Mouse (Mus musculus): ENCODE results near the gene Acaca.

Gene Acaca

DNA sequence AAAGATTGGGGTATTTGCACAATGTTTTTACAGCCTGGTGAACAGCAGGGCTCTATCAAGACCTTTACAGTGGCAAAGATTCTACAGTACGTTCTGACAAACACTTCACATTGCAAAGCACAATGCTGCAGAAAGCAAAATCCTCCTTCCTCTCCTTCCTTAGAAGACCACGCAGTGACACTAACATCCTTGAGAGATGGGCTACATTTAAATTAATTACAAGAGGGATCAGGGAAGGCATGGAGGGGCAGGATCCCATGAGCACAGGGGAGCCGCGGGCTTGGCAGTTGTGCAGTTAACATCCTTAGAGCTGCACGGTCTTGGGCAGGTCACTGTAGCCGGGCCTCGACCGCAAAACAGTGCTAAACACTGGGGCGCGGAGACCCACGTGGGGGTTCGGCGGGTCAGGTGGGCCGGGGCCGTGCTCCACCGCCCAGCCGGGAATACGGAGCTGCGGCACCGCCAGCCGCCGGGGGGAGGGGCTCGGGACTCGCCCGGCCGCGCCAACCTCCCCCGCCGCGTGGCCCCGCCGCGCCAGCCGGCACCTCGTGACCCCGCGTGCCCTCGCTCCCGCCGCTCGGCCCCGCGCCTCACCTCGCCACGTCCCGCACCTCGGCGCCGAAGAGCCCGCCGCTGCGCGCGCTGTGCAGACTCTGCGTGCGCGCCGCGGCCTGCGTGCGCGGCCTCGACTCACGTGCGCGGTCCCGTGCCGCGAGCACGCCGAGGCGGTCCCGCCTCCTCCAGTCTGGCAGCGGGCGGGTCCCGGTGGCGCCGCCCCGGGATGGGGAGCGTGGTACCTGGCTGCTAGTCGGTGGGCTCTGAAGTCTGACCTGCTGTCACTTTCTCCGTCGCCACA is at the start of gene Acaca, which contains the start of gene Tada2a:
Gene Acaca, plus strand, starts transcription at position 730 of the 856 bp plus-strand sequence.
Gene Tada2a, minus strand, starts transcription at position 658 of the 856 bp plus-strand sequence.
- peak; percentile 78 to 82 for DNase-seq

DNA sequence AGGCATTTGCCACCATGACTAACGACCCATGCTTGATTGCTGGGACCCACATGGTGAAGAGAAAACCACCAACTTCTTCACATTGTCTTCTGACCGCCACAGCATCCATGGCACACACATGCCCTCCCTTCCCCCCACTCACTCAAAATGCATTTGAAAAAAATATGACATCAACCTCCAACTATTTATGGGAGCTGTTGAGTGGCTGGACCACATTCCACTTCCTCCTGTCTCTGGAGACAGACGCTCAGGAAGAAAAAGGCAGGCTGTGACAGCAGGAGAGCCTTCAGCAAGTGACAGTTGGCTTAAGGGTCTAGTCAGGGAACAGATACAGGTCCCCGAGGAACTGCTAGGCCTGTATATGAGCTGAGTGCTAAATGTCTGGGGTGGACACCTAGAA is 49.6 kb upstream of the Acaca start:
- DNase-seq: no peak

DNA sequence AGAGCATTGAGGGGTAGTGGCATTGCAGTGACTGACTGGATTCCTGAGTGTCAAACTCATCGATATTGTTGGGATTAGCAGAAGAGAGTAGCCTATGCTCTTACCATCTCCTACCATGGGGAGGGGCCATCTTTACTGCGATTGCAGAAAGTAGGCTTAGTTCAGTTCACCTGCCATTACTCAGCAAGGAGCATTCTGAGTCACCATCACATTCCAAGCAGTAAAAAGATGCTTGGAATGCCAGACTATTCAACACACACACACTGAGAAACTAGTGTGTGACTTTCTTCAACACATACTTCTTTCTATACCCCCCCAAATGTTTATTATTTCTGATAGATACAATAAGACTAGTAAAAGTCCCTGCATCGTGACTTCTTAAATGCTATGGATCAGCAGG is 49.1 kb upstream of the Acaca start:
- DNase-seq: no peak

DNA sequence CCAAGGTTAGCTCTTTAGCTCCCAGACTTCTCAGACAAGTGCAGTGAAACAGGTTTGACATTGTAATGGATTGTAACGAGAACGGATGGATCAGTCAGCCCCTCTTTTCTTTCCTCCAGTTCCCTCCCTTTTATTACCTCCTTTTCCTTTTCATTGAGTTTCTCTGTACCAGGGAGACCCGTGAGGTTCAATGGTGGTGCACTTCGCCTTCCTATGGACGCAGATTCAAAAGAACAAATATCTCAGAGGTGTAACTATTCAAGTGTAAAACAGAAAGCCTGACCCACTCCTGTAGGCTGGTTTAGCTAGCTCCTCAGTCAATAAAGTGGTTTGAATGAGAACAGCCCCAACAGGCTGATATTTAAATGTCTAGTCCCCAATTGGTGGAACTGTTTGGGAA is 47.6 kb upstream of the Acaca start:
- no peak for DNase-seq

DNA sequence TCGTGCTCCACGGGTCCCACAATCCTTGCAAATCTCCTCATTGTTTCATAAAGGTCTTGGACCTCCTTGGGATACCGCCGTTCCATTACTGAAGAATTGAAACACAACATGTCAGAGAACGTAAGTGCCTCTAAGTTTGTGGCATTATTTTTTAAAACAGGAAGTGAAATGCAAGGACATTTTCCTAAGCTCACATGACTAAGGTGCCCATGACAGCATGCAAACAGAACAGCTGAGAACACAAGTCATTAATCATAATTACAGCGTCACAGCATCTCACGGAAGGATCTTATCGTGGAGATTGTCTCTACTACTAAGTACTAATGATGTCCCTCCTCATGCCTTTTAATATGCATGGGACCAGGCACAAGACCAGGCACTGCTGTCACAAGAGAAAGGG is 38.9 kb upstream of the Acaca start:
- DNase-seq: no peak

DNA sequence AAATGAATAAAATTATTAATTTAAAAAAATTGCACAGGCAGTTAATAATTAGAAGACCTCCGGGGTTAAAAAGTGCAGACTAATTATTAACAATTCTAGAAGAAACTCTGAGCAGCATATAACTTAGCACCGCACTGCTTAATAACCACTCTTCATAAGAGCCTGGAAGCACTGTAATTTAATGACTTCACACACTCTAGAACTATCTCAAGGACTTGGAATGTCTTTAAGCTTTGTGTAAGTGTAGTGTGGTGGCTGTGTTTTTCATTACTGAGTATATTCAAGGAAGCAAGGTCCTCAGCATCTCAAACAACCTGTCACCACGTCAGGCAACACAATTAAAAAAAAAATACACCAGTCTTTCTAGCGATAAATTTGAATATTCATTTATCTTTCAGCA is 34.4 kb upstream of the Acaca start:
- DNase-seq: no peak

DNA sequence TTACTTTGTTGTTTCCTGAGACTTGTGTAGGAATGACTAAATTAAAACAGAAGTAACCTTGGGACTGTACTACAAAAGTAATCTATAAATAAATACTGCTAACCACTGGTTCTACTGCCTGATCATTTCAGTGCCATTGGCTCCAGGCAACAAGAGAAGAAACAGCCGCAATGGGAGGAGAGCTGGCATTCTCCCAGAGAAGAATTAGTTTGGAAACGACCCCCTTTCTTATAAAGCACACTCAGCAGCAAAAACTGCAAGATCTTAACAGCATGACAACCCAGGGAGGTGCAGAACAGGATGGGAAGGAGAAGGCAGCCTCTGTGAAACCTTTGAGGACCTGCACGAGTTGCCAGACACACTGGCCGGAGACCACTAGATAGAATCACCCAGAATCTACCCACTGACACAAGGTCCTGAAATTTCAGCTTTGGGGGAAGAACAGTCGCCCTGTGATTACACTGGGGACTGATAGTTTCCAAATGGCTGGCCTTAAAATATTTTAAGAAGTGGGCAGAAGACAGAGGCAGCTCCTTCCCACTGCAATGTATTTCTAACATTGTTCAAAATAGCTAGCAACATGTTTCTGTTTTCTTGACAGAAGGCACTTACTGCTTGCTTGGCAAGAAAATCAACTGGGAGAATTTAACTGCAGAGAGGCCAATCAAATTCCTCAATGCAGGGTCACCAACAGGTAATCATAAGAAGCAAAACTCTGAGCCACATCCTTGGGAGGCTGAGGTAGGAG is 32.0 kb upstream of the Acaca start:
- no peak for DNase-seq

DNA sequence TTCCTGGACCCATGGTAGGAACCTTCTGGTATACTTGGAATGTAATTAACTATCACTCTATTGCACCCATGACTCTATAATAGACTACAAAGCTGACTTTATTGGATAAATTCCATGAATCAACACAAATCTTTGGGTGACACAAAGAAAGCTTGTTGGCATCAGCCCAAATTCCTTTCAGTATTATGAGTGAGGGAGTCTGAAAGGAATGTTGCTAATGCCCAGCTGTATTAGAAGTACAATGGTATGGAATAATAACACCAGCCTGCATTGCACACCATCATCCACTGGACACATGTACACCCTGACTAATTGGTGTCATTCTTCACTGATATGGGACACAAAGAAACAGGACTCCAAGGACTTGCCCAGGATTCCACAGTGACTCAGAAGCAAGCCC is 28.3 kb upstream of the Acaca start:
- DNase-seq: no peak

DNA sequence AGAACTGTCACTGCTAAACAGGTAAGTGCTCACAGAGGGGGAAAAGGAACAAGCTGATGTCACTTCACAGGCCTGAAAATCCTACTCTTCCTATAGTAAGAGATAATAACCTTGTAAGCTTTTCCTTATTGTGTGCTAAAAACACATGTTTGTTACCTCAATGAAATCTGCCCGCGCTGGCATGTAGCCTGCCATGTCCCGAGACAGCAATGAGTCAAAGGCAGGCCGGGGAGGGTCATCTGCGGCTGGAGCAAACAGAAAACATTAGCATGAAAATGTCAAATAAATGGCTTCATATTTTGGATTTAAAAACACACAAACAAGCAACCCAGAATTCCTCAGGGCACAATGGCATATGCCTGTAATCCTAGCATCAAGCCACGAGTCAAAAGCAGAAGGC is 25.4 kb upstream of the Acaca start:
- DNase-seq: no peak

DNA sequence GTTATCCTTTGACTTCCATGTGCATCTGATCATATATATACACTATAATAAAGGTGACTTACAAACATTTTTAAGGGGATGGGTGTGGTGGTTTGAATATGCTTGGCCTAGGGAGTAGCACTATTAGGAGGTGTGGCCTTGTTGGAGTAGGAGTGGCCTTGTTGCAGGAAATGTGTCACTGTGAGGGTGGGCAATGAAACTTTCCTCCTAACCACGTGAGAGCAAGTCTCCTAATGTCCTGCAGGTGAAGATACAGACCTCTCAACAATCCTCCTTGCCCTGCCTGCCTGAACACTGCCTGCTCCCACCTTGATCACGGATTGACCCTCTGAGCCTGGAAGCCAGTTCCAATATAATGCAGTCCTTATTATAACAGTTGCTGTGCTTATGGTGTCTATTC is 22.3 kb upstream of the Acaca start:
- no peak for DNase-seq

DNA sequence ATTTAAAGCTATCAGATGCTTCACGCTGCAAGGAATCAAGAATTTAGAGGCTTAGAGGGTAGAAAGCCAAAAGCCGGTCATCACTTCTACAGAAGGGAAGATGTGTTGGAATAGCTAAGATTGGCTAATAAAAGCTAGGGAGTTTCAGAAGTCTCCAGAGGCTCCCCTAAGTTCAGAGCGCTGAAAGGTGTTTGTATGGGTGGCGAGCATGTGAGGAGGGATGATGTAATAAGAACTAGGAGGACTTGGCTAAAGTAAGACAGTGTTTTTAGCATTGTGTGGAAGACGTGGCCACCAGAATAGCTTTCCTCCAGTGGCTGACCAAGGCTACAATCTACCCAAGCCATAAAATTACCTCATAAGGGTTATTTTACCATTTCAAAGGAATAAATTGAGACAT is 15.8 kb upstream of the Acaca start:
- no peak for DNase-seq

DNA sequence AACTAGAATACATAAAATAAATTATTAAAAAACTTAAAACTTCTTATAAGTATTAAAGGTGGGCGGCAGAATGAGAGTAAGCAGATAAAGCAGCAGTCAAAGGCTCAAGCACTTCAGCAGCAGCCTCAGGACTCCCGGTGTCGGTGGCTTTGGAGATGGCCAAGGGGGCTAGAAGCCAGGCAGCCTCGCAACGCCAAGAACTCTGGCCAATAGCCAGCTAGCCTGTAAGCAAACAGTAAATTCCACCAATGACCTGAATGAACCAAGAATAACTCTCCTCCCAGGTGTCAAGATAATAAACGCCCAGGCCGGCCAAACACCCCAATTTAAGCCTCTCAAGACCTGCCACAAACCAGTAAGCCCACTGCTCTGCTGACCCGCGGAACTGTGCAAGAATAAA is 13.8 kb upstream of the Acaca start:
- no peak for DNase-seq

DNA sequence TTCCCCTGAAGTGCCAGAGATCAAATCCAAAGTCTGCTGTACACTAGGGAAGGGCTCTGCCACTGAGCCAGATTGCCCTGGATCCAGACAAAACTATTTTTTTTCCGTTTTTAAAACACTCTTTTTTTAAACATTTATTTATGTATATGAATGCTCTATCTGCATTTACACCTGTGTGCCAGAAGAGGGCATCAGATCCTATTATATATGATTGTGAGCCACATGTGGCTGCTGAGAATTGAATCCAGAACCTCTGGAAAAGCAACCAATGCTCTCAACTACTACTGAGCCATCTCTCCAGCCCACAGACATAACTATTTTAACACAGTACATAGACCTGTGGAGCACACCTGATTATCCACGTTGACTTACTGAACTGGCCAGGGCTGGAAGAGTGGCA is 13.3 kb upstream of the Acaca start:
- no peak for DNase-seq

DNA sequence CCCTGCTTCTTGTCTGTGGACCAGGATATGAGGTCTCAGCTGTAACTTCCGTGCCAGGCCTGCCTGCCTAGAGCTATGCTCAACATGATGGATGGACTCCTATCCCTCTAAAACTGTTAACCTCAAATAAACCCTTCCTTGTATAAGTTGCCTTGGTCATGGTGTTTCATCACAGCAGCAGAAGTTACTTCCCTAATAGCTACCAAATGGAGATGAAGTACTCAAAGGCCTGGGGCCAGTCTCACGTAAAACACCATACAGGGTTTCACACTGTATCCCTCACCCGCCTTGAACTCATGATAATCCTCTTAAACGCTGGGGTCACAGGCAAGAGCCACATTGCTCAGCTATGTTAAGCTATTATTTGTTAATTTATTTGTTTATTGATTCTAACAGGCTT is 12.0 kb upstream of the Acaca start:
- no peak for DNase-seq

DNA sequence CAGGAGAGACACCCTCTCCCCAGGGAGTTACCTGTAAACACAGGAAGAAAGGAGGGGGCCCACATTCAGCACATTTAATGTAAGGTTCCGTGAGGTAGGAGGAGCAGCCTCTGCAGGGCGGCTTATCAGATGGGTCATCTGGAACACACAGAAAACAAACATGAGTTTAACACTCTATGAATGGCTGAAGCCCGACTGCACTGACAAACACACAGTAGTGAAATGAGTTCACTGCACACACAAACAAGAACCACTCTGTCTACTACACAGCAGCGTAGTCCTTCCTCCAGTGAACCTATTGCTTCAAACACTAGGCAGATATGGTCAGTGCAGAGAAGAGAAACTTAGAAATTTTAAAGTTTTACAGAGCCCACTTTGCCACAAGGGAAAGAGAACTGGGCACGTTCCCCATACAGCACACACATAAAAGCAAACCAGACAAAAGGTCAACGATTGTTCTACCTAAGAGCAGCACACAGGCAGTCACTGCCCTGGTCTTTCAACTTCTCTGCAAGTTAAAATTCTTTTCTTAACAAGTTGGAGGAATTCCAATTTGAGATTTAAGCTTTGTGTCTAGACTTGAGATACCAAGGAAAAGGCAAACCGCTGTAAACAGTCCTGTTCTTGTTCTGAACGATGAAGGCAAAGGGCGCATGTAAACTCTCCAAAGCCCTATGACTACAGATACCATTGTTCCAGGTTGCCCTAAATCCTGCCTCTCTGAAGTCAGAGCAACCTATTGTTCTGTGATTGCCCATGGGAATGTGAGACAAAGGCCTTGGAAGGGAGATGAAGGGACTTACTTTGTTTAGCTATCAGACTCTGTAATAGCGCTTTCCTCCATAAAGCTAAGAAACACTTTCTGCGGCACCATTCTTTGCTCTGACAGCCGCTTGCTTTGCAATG is 8.2 kb upstream of the Acaca start:
- no peak for DNase-seq

DNA sequence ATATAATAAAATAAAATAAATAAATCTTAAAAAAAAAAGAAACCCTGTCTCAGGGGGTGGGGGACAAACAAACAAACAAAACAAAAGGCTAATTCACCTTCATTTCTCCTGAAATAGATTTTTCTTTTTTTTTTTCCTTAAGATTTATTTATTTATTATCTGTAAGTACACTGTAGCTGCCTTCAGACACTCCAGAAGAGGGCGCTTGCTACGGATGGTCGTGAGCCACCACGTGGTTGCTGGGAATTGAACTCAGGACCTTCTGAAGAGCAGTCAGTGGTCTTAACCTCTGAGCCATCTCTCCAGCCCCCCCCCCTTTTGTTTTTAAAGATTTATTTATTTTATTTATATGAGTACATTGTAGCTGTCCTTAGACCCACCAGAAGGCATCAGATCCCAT is 1.5 kb upstream of the Acaca start:
- DNase-seq: peak in 1 of 2 experiments; percentile 9

DNA sequence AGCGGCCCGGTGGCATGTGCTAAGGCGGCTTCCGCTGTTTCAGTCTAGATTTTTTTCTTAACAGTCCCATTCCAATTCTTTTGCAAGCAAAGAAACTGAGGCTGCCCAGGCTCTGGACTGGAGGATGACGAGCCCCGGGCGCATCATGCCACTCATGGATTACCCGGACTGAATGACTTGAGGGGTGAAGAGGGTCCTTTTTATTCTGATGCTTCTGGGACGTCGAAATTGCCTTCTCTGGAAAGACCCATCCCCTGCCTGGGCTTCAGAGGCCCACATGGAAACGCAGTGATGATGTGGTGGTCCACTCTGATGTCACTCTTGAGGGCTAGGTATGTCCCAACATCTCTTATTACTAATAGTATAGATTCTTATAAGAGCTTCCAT is 320 bp downstream of the Acaca start:
- no peak for DNase-seq

DNA sequence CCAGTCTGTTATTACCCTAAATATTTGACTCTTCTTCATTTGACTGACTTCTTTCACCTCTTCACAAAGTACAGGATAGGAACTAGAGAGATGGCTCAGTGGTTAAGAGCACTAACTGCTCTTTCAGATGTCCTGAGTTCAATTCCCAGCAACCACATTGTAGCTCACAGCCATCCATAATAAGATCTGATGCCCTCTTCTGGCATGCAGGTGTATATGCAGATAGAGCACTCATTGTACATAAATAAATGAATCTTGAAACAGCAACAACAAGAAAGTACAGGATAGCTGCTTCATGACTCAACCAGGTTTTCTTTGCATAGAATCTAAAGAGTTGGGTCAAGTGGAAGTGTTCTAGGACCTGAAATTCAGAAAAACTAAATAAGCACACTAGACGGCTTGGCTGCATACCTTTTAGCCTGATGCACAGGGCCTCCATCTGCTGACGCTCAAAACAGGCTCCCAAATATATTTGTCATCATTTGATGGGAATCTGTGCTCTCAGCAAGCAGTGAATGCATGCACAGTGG is 4.9 kb downstream of the Acaca start:
- no peak for DNase-seq

DNA sequence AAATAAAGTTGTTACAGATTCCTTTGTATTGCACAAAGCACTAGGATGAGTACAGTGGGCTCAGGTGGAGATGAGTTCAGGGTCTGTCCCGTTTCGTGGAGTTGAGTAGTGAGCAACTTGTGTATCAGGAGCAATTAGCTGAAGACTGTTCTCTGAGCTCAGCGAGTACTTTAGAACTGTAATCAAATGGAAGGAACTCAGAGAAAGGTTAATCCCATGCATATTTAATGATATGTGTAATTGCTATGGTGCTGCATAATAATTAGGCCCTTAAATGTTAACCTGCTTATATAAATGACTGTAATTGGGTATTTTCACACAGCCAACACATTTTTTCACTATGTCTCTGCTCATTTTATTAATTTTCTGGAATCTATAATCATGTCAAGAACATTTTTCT is 7.0 kb downstream of the Acaca start:
- DNase-seq: no peak

DNA sequence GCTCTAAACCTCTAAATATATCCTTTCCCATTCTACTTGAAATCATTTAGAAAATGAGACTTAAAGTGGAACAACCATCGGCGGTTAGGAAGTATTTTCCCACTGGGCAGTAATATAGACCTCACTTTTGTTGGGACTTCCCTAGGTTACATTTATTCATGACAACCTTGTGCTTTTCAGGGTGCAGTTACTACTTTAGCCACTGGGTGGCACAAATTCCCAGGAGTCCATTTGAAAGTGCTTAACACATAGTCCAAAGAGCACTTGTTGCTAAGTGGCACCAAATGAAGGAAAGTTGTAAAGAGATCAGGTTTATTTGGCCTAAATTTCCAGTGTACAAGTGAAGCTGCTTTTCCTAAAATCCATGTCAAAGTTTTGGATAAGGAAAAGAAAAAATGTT is 12.3 kb downstream of the Acaca start:
- peak; percentile 23 to 40 for DNase-seq

DNA sequence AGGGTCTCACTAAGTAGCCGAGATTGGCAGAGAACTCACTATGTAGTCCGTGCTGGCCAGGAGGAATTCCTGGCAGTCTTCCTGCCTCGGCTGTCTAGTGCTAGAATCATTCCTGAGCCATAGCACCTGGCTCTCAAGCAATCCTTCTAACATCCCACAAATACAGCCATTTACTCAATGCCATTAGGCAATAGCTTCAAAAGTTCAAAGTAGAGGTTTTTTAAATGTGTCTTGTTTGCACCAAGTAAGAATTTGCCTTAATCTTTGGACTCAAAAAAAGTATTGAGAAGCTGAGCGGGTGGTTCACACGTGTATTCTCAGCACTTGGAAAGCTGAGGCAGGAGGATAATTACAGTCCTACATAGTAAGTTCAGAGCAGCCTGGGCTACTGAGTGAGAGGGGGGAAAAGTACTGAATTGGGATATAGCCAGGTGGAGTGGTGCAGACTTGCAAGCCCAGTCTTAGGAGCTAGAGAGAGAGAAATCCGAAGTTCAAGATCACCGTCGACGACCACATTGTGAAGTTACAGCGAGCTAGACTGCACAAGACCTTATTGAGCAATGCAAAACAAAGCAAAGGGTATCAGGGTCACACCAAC is 15.8 kb downstream of the Acaca start:
- no peak for DNase-seq

DNA sequence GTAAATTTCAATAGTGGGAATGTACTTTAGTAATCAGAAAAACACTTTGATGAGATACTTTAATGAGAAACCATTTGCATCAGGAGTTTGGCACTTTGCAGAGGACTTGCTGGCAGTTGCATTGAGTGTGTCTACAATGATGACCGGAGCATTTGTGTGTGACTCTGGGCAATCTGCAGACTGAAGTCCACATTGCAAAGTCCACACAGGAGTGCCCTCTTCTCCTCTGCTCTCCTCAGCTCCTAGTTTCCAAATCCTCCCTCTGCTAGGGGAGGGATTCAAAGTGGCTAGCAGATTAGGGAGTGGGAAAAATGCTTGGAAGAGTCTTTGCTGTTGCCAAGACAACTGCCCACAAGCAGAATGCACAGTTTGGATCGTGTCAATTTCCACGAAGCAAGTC is 16.6 kb downstream of the Acaca start:
- DNase-seq: no peak

DNA sequence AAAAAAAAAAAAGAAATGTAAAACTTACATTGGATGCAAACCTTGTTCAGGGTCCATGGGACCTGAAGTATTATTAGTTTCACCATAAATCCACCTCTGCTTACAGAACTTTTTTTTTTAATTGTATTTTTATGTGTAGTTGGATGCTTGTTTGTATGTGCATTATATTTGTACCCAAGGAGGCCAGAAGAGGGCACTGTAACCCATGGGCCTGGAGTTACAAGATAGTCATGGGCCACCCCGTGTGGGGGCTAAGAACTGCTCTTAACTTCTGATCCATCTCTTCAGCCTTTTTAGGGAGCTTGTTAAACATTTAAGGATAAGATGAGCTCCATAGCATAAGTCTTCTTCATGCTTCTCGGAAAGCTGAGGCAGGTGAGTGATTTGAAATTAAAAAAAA is 21.4 kb downstream of the Acaca start:
- peak; percentile 6 to 10 for DNase-seq

Data from thymus, postnatal 36 days (tissue).